Mouse (Mus musculus): ENCODE measurements around the gene Ksr1. TPM values are rescaled to one million over a fixed set of nuclear protein-coding genes. Genes with fewer than 3 reads are reported as not detected.

Gene Ksr1
- polyA plus RNA-seq, 1 experiment = 4.6 TPM

- no peak overlapping the region for H3K4me3 ChIP-seq (ENCODE audit: insufficient read depth, low read depth, low read length)
- H3K27ac ChIP-seq (replicated peaks; ENCODE audit: low read depth, low read length) = no peak overlapping the region
- H3K4me1 ChIP-seq (ENCODE audit: control insufficient read depth, insufficient read depth, insufficient read length, low read length) = peaks cover 6% of the 10 kb centered on the region; the same call in 1 of the 2 replicates
Observed at GRCm38 (mm10) chr11:79047180-79047727, 99.0 kb downstream of the Ksr1 start.

- no peak overlapping the region for H3K27ac ChIP-seq (replicated peaks; ENCODE audit: low read depth, low read length)
- H3K4me1 ChIP-seq (ENCODE audit: control insufficient read depth, insufficient read depth, insufficient read length, low read length) = peaks cover 11% of the 10 kb centered on the region
- no peak overlapping the region for H3K4me3 ChIP-seq (ENCODE audit: insufficient read depth, low read depth, low read length)
Observed at GRCm38 (mm10) chr11:79046561-79047155, 99.5 kb downstream of the Ksr1 start.

GRCm38 (mm10) chr11:79045231-79045630, 101.0 kb downstream of the Ksr1 start:
- H3K4me3 ChIP-seq (ENCODE audit: insufficient read depth, low read depth, low read length) = no peak overlapping the region
- H3K4me1 ChIP-seq (ENCODE audit: control insufficient read depth, insufficient read depth, insufficient read length, low read length) = peaks cover 21% of the 10 kb centered on the region
- no peak overlapping the region for H3K27ac ChIP-seq (replicated peaks; ENCODE audit: low read depth, low read length)

GRCm38 (mm10) chr11:79044798-79045197, 101.4 kb downstream of the Ksr1 start:
- Histone ChIP-seq H3K27ac (replicated peaks; ENCODE audit: low read depth, low read length) (no peak overlapping the region), H3K4me3 (ENCODE audit: insufficient read depth, low read depth, low read length) (no peak overlapping the region), H3K4me1 (ENCODE audit: control insufficient read depth, insufficient read depth, insufficient read length, low read length) (peaks cover 21% of the 10 kb centered on the region)

GRCm38 (mm10) chr11:79041908-79042430, 104.2 kb downstream of the Ksr1 start:
- Histone ChIP-seq H3K27ac (replicated peaks; ENCODE audit: low read depth, low read length) (no peak overlapping the region), H3K4me1 (ENCODE audit: control insufficient read depth, insufficient read depth, insufficient read length, low read length) (peaks cover 19% of the 10 kb centered on the region), H3K4me3 (ENCODE audit: insufficient read depth, low read depth, low read length) (no peak overlapping the region)

- Histone ChIP-seq H3K4me1 (ENCODE audit: control insufficient read depth, insufficient read depth, insufficient read length, low read length) (peaks cover 19% of the 10 kb centered on the region), H3K27ac (replicated peaks; ENCODE audit: low read depth, low read length) (no peak overlapping the region), H3K4me3 (ENCODE audit: insufficient read depth, low read depth, low read length) (no peak overlapping the region)
Observed at GRCm38 (mm10) chr11:79039488-79039887, 106.7 kb downstream of the Ksr1 start.

- H3K27ac ChIP-seq (replicated peaks; ENCODE audit: low read depth, low read length) = no peak overlapping the region
- H3K4me3 ChIP-seq (ENCODE audit: insufficient read depth, low read depth, low read length) = no peak overlapping the region
- H3K4me1 ChIP-seq (ENCODE audit: control insufficient read depth, insufficient read depth, insufficient read length, low read length) = peaks cover 15% of the 10 kb centered on the region
Observed at GRCm38 (mm10) chr11:79037555-79037954, 108.7 kb downstream of the Ksr1 start.

GRCm38 (mm10) chr11:79036324-79036723, 109.9 kb downstream of the Ksr1 start:
- peaks cover 10% of the 10 kb centered on the region for H3K4me1 ChIP-seq (ENCODE audit: control insufficient read depth, insufficient read depth, insufficient read length, low read length)
- H3K4me3 ChIP-seq (ENCODE audit: insufficient read depth, low read depth, low read length) = no peak overlapping the region
- H3K27ac ChIP-seq (replicated peaks; ENCODE audit: low read depth, low read length) = no peak overlapping the region

- H3K4me3 ChIP-seq (ENCODE audit: insufficient read depth, low read depth, low read length) = no peak overlapping the region
- H3K27ac ChIP-seq (replicated peaks; ENCODE audit: low read depth, low read length) = no peak overlapping the region
Observed at GRCm38 (mm10) chr11:79033636-79034035, 112.6 kb downstream of the Ksr1 start.

GRCm38 (mm10) chr11:79033021-79033420, 113.2 kb downstream of the Ksr1 start:
- Histone ChIP-seq H3K4me1 (ENCODE audit: control insufficient read depth, insufficient read depth, insufficient read length, low read length) (peaks cover 6% of the 10 kb centered on the region; the same call in 1 of the 2 replicates), H3K4me3 (ENCODE audit: insufficient read depth, low read depth, low read length) (no peak overlapping the region), H3K27ac (replicated peaks; ENCODE audit: low read depth, low read length) (no peak overlapping the region)

More at GRCm38 (mm10) chr11:79033636-79034035, 112.6 kb downstream of the Ksr1 start:
- H3K4me1 ChIP-seq (ENCODE audit: control insufficient read depth, insufficient read depth, insufficient read length, low read length) = peaks cover 6% of the 10 kb centered on the region; the same call in 1 of the 2 replicates

- no peak overlapping the region for H3K27ac ChIP-seq (replicated peaks; ENCODE audit: low read depth, low read length)
- peaks cover 6% of the 10 kb centered on the region; the same call in 1 of the 2 replicates for H3K4me1 ChIP-seq (ENCODE audit: control insufficient read depth, insufficient read depth, insufficient read length, low read length)
- no peak overlapping the region for H3K4me3 ChIP-seq (ENCODE audit: insufficient read depth, low read depth, low read length)
Observed at GRCm38 (mm10) chr11:79031452-79031746, 114.8 kb downstream of the Ksr1 start.

GRCm38 (mm10) chr11:79030570-79031451, 115.4 kb downstream of the Ksr1 start:
- 0 out of 2 replicates have a peak overlapping the region, but pooled peaks have one; percentile 6 for H3K27ac ChIP-seq (replicated peaks; ENCODE audit: low read depth, low read length)

GRCm38 (mm10) chr11:79023751-79024150, 122.5 kb downstream of the Ksr1 start:
- Histone ChIP-seq H3K27ac (replicated peaks; ENCODE audit: low read depth, low read length) (peak overlapping the region; percentile 91), H3K4me1 (ENCODE audit: control insufficient read depth, insufficient read depth, insufficient read length, low read length) (peaks cover 13% of the 10 kb centered on the region), H3K4me3 (ENCODE audit: insufficient read depth, low read depth, low read length) (peak overlapping the region; percentile 42; the same call in 1 of the 2 replicates)

More at GRCm38 (mm10) chr11:79030570-79031451, 115.4 kb downstream of the Ksr1 start:
- H3K4me1 ChIP-seq (ENCODE audit: control insufficient read depth, insufficient read depth, insufficient read length, low read length) = peaks cover 6% of the 10 kb centered on the region; the same call in 1 of the 2 replicates
- H3K4me3 ChIP-seq (ENCODE audit: insufficient read depth, low read depth, low read length) = no peak overlapping the region

GRCm38 (mm10) chr11:79023342-79023741, 122.9 kb downstream of the Ksr1 start:
- peak overlapping the region; percentile 42; the same call in 1 of the 2 replicates for H3K4me3 ChIP-seq (ENCODE audit: insufficient read depth, low read depth, low read length)
- H3K27ac ChIP-seq (replicated peaks; ENCODE audit: low read depth, low read length) = peak overlapping the region; percentile 97
- peaks cover 13% of the 10 kb centered on the region for H3K4me1 ChIP-seq (ENCODE audit: control insufficient read depth, insufficient read depth, insufficient read length, low read length)

GRCm38 (mm10) chr11:79022836-79023235, 123.4 kb downstream of the Ksr1 start:
- Histone ChIP-seq H3K27ac (replicated peaks; ENCODE audit: low read depth, low read length) (peak overlapping the region; percentile 97), H3K4me3 (ENCODE audit: insufficient read depth, low read depth, low read length) (no peak overlapping the region), H3K4me1 (ENCODE audit: control insufficient read depth, insufficient read depth, insufficient read length, low read length) (peaks cover 13% of the 10 kb centered on the region)

All from brown adipose tissue, adult 24 weeks (tissue).